Mouse (Mus musculus) B cell, adult 67 days (primary cell): ENCODE measurements around the gene Ofcc1. TPM values are rescaled to one million over a fixed set of nuclear protein-coding genes. Genes with fewer than 3 reads are reported as not detected.

Experiments used
- total RNA-seq, 2 experiments: library from RNA; stranded (reverse); gene quantifications; 4 replicates each; pipeline ENCODE4 v1.2.4; 2023

The Ofcc1 gene
- total RNA-seq: not detected

GRCm38 (mm10) chr13:40361288-40361687, at the start of gene Ofcc1:
TSS of gene Ofcc1 (minus strand) at chr13:40361450.

